Mouse (Mus musculus): ENCODE data around the gene Katnal1. TPM values are rescaled to one million over a fixed set of nuclear protein-coding genes. Genes with fewer than 3 reads are reported as not detected.

The Katnal1 gene
- polyA plus RNA-seq, 1 experiment from 2014 or later = 13.0 TPM

DNA sequence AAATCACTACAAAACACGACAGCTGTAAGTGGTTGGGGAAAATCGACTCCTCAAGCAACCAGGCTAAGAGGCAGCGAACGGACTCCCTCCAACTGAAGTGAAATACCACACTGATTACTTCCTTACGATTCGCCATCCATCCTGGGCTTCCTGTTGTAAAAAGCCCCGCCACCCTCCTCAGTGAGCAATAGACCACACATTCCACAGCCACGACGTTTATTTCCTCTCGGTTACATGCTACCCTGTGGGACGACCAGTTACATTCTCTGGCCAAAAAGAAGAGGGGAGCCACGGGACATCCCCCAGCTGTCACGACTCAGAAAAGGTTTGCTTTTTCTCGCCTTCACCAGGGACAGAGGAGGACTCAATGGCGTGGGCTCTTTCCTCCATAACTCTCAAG, 20.9 kb upstream of the Katnal1 start:
- Histone ChIP-seq H3K27ac (ENCODE audit: low read length) (peak overlapping the region; percentile 49), H3K27me3 (ENCODE audit: control insufficient read depth, insufficient read depth, low read length) (no peaks in the 10 kb centered on the region), H3K4me1 (ENCODE audit: control insufficient read depth, insufficient read depth, low read length) (no peaks in the 10 kb centered on the region), H3K4me3 (ENCODE audit: low read depth, low read length) (no peak overlapping the region), H3K9me3 (ENCODE audit: control insufficient read depth, low read depth, low read length) (no peaks in the 10 kb centered on the region), H3K4me2 (replicated peaks; ENCODE audit: low read depth, low read length) (no peak overlapping the region), H3K9ac (replicated peaks; ENCODE audit: low read depth, low read length) (no peak overlapping the region), H3K36me3 (ENCODE audit: control insufficient read depth, insufficient read depth, low read length) (no peaks in the 10 kb centered on the region)
- ATAC-seq (ENCODE audit: insufficient number of reproducible peaks, insufficient read depth, low FRiP score, low read depth) = no peak
- 28% methylated on average over 15 of the region's 15 CpGs for WGBS

DNA sequence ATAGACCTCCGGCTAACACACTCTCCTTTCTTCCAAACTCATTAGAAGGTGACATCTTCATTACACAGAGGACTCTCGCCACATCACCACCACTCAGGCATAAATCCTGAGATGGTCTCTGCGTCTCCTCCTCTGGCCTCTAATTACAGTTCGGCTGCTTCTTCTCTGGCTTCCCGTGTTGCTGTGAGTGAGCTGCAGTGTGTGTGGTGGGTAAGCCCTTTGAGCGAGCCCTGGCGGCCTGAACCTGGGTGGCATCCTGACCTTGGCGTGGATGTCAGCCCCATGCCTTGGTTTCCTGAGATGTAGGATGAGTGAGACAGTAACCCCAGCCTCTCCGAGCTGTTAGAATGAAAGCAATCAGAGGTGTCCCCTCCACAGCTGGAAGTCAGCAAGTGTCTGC, 19.5 kb upstream of the Katnal1 start:
- no peaks in the 10 kb centered on the region for H3K36me3 ChIP-seq (ENCODE audit: control insufficient read depth, insufficient read depth, low read length)
- H3K4me1 ChIP-seq (ENCODE audit: control insufficient read depth, insufficient read depth, low read length) = peaks cover 4% of the 10 kb centered on the region; the same call in 1 of the 2 replicates
- H3K9ac ChIP-seq (replicated peaks; ENCODE audit: low read depth, low read length) = no peak overlapping the region
- H3K4me3 ChIP-seq (ENCODE audit: low read depth, low read length) = no peak overlapping the region
- no peaks in the 10 kb centered on the region for H3K27me3 ChIP-seq (ENCODE audit: control insufficient read depth, insufficient read depth, low read length)
- H3K27ac ChIP-seq (ENCODE audit: low read length) = no peak overlapping the region
- WGBS = 71% methylated on average over 9 of the region's 9 CpGs
- no peak for ATAC-seq (ENCODE audit: insufficient number of reproducible peaks, insufficient read depth, low FRiP score, low read depth)
- H3K4me2 ChIP-seq (replicated peaks; ENCODE audit: low read depth, low read length) = no peak overlapping the region
- no peaks in the 10 kb centered on the region for H3K9me3 ChIP-seq (ENCODE audit: control insufficient read depth, low read depth, low read length)

- 72% methylated on average over 4 of the region's 4 CpGs for WGBS
- 0 out of 2 replicates have a peak, but pooled peaks cover 1% of the 10 kb centered on the region for H3K9me3 ChIP-seq (ENCODE audit: control insufficient read depth, low read depth, low read length)
- H3K27ac ChIP-seq (ENCODE audit: low read length) = no peak overlapping the region
- no peak overlapping the region for H3K4me2 ChIP-seq (replicated peaks; ENCODE audit: low read depth, low read length)
- H3K36me3 ChIP-seq (ENCODE audit: control insufficient read depth, insufficient read depth, low read length) = no peaks in the 10 kb centered on the region
- H3K4me1 ChIP-seq (ENCODE audit: control insufficient read depth, insufficient read depth, low read length) = peaks cover 4% of the 10 kb centered on the region; the same call in 1 of the 2 replicates
- H3K4me3 ChIP-seq (ENCODE audit: low read depth, low read length) = no peak overlapping the region
- H3K27me3 ChIP-seq (ENCODE audit: control insufficient read depth, insufficient read depth, low read length) = no peaks in the 10 kb centered on the region
- no peak for ATAC-seq (ENCODE audit: insufficient number of reproducible peaks, insufficient read depth, low FRiP score, low read depth)
- H3K9ac ChIP-seq (replicated peaks; ENCODE audit: low read depth, low read length) = no peak overlapping the region
Measured at GRCm38 (mm10) chr5:148947412-148947811, 18.3 kb upstream of the Katnal1 start.

- H3K4me2 ChIP-seq (replicated peaks; ENCODE audit: low read depth, low read length) = no peak overlapping the region
- 84% methylated on average over 5 of the region's 5 CpGs for WGBS
- H3K27me3 ChIP-seq (ENCODE audit: control insufficient read depth, insufficient read depth, low read length) = no peaks in the 10 kb centered on the region
- no peak overlapping the region for H3K4me3 ChIP-seq (ENCODE audit: low read depth, low read length)
- no peak for ATAC-seq (ENCODE audit: insufficient number of reproducible peaks, insufficient read depth, low FRiP score, low read depth)
- 0 out of 2 replicates have a peak, but pooled peaks cover 2% of the 10 kb centered on the region for H3K9me3 ChIP-seq (ENCODE audit: control insufficient read depth, low read depth, low read length)
- H3K9ac ChIP-seq (replicated peaks; ENCODE audit: low read depth, low read length) = no peak overlapping the region
- H3K36me3 ChIP-seq (ENCODE audit: control insufficient read depth, insufficient read depth, low read length) = no peaks in the 10 kb centered on the region
- H3K4me1 ChIP-seq (ENCODE audit: control insufficient read depth, insufficient read depth, low read length) = peaks cover 4% of the 10 kb centered on the region; the same call in 1 of the 2 replicates
- no peak overlapping the region for H3K27ac ChIP-seq (ENCODE audit: low read length)
Measured at GRCm38 (mm10) chr5:148946787-148947186, 17.7 kb upstream of the Katnal1 start.

DNA sequence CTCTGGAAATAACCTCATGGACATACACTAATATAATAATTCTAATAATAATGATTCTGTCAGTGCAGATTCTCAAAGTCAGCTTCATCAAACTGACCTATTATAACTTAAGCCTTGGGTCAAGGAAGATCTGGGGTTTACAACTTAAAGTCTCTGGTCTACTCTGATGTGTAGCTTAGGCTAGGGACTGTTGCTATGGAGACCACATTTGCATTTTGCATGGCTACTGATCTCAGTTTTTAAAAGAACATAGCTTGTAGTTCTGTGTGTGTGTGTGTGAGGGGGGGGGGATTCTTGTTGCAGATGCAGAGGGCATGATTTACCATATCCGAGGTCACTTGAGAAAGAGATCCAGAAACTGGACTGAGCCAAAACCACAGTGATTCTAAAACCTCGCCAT, 16.6 kb upstream of the Katnal1 start:
- Histone ChIP-seq H3K27ac (ENCODE audit: low read length) (no peak overlapping the region), H3K9me3 (ENCODE audit: control insufficient read depth, low read depth, low read length) (0 out of 2 replicates have a peak, but pooled peaks cover 2% of the 10 kb centered on the region), H3K9ac (replicated peaks; ENCODE audit: low read depth, low read length) (no peak overlapping the region), H3K36me3 (ENCODE audit: control insufficient read depth, insufficient read depth, low read length) (no peaks in the 10 kb centered on the region), H3K27me3 (ENCODE audit: control insufficient read depth, insufficient read depth, low read length) (no peaks in the 10 kb centered on the region), H3K4me1 (ENCODE audit: control insufficient read depth, insufficient read depth, low read length) (peaks cover 4% of the 10 kb centered on the region; the same call in 1 of the 2 replicates), H3K4me2 (replicated peaks; ENCODE audit: low read depth, low read length) (no peak overlapping the region), H3K4me3 (ENCODE audit: low read depth, low read length) (no peak overlapping the region)
- 85% methylated on average over 2 of the region's 2 CpGs for WGBS
- ATAC-seq (ENCODE audit: insufficient number of reproducible peaks, insufficient read depth, low FRiP score, low read depth) = no peak

GRCm38 (mm10) chr5:148944024-148944423, 14.9 kb upstream of the Katnal1 start:
- no peak overlapping the region for H3K9ac ChIP-seq (replicated peaks; ENCODE audit: low read depth, low read length)
- ATAC-seq (ENCODE audit: insufficient number of reproducible peaks, insufficient read depth, low FRiP score, low read depth) = no peak

DNA sequence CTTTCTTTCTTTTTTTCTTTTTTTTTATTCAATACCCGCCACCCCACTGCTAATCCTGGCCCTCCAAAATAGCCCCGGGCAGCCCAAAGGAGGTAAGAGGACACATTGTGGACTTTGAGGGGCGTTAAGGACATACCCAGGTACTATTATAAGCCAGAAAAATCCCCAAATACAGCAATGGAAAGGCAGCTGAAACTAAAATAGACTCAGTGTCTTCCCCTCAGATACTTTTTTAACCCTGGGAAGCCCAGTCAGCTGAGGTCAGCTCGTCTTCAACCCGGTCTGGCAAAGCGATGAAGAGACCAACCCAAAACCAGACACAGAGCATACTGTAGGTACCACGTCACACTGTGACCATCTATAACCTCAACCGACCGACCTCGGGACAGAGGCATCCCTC, 14.3 kb upstream of the Katnal1 start:
- Histone ChIP-seq H3K27me3 (ENCODE audit: control insufficient read depth, insufficient read depth, low read length) (no peaks in the 10 kb centered on the region), H3K36me3 (ENCODE audit: control insufficient read depth, insufficient read depth, low read length) (no peaks in the 10 kb centered on the region), H3K4me3 (ENCODE audit: low read depth, low read length) (no peak overlapping the region), H3K9ac (replicated peaks; ENCODE audit: low read depth, low read length) (no peak overlapping the region), H3K4me2 (replicated peaks; ENCODE audit: low read depth, low read length) (no peak overlapping the region), H3K27ac (ENCODE audit: low read length) (no peak overlapping the region), H3K9me3 (ENCODE audit: control insufficient read depth, low read depth, low read length) (0 out of 2 replicates have a peak, but pooled peaks cover 2% of the 10 kb centered on the region), H3K4me1 (ENCODE audit: control insufficient read depth, insufficient read depth, low read length) (peaks cover 4% of the 10 kb centered on the region; the same call in 1 of the 2 replicates)
- ATAC-seq (ENCODE audit: insufficient number of reproducible peaks, insufficient read depth, low FRiP score, low read depth) = no peak
- WGBS = 83% methylated on average over 10 of the region's 10 CpGs

More at GRCm38 (mm10) chr5:148944024-148944423, 14.9 kb upstream of the Katnal1 start:
- 0 out of 2 replicates have a peak, but pooled peaks cover 2% of the 10 kb centered on the region for H3K9me3 ChIP-seq (ENCODE audit: control insufficient read depth, low read depth, low read length)
- H3K4me1 ChIP-seq (ENCODE audit: control insufficient read depth, insufficient read depth, low read length) = peaks cover 4% of the 10 kb centered on the region; the same call in 1 of the 2 replicates
- H3K4me2 ChIP-seq (replicated peaks; ENCODE audit: low read depth, low read length) = no peak overlapping the region
- 41% methylated on average over 8 of the region's 8 CpGs for WGBS
- H3K27ac ChIP-seq (ENCODE audit: low read length) = no peak overlapping the region
- no peaks in the 10 kb centered on the region for H3K36me3 ChIP-seq (ENCODE audit: control insufficient read depth, insufficient read depth, low read length)
- no peaks in the 10 kb centered on the region for H3K27me3 ChIP-seq (ENCODE audit: control insufficient read depth, insufficient read depth, low read length)
- no peak overlapping the region for H3K4me3 ChIP-seq (ENCODE audit: low read depth, low read length)

DNA sequence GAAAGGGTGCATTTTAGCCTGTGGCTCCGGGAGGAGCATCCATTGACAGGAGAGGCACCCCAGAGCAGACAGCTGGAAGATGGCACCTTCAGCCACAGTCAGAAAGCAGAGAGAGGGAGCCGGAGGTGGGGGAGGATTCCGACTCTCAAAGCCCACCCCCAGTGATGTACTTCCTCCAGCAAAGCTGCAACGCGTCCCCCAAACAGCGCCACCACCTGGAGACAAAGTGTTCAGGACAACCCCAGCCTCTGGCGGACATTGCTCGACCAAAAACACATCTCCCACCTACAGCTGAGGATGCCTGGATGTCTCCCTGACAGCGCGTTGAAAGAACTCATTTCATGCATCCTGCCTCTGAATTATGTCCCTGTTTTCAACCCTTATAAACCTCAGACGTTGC, 13.8 kb upstream of the Katnal1 start:
- Histone ChIP-seq H3K4me1 (ENCODE audit: control insufficient read depth, insufficient read depth, low read length) (peaks cover 4% of the 10 kb centered on the region; the same call in 1 of the 2 replicates), H3K4me3 (ENCODE audit: low read depth, low read length) (no peak overlapping the region), H3K36me3 (ENCODE audit: control insufficient read depth, insufficient read depth, low read length) (no peaks in the 10 kb centered on the region), H3K9ac (replicated peaks; ENCODE audit: low read depth, low read length) (no peak overlapping the region), H3K27ac (ENCODE audit: low read length) (no peak overlapping the region), H3K9me3 (ENCODE audit: control insufficient read depth, low read depth, low read length) (0 out of 2 replicates have a peak, but pooled peaks cover 2% of the 10 kb centered on the region), H3K27me3 (ENCODE audit: control insufficient read depth, insufficient read depth, low read length) (no peaks in the 10 kb centered on the region), H3K4me2 (replicated peaks; ENCODE audit: low read depth, low read length) (no peak overlapping the region)
- no peak for ATAC-seq (ENCODE audit: insufficient number of reproducible peaks, insufficient read depth, low FRiP score, low read depth)
- WGBS = 74% methylated on average over 11 of the region's 11 CpGs

DNA sequence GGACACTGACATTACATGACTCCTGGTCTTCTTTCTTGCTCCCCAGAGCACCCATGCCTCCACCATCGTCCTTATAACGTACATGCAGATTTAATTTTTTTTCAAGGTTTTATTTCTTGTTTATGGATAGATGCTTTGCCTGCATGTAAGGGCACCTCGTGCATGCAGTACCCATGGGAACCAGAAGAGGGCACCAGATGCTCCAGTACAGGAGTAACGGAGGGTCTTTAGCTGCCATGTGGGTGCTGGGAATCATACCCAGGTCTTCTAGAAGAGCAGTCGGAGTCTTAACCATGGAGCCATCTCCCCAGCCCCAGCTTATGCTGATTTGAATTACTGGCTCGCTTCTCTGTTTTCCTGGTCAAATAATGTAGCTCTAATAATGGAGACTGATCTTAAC, 13.2 kb upstream of the Katnal1 start:
- Histone ChIP-seq H3K27me3 (ENCODE audit: control insufficient read depth, insufficient read depth, low read length) (no peaks in the 10 kb centered on the region), H3K27ac (ENCODE audit: low read length) (no peak overlapping the region), H3K9ac (replicated peaks; ENCODE audit: low read depth, low read length) (no peak overlapping the region), H3K36me3 (ENCODE audit: control insufficient read depth, insufficient read depth, low read length) (no peaks in the 10 kb centered on the region), H3K4me1 (ENCODE audit: control insufficient read depth, insufficient read depth, low read length) (peaks cover 4% of the 10 kb centered on the region; the same call in 1 of the 2 replicates), H3K4me2 (replicated peaks; ENCODE audit: low read depth, low read length) (no peak overlapping the region), H3K9me3 (ENCODE audit: control insufficient read depth, low read depth, low read length) (0 out of 2 replicates have a peak, but pooled peaks cover 2% of the 10 kb centered on the region), H3K4me3 (ENCODE audit: low read depth, low read length) (no peak overlapping the region)
- 94% methylated on average over 6 of the region's 6 CpGs for WGBS
- ATAC-seq (ENCODE audit: insufficient number of reproducible peaks, insufficient read depth, low FRiP score, low read depth) = no peak

Data from stomach, embryonic 14.5 days (tissue).